Mouse (Mus musculus) megakaryocyte, embryonic 14.5 days (primary cell): ENCODE data around the gene Gpr157.

Experiments used
- FLI1 ChIP-seq: IDR thresholded peaks from 2 replicates; pipeline ENCODE4 v1.6.1; 2012; ENCODE audit warnings: low read length, inconsistent platforms, mixed read lengths
- GATA1 ChIP-seq: IDR thresholded peaks from 3 replicates; pipeline ENCODE4 v1.6.1; 2012; ENCODE audit warnings: mixed read lengths, low read length, inconsistent platforms, borderline replicate concordance

GRCm38 (mm10) chr4:150052380-150052779 is 34.8 kb upstream of the Gpr157 start:
- TF ChIP-seq GATA1, result no peak
- no peak for TF ChIP-seq FLI1
